Mouse (Mus musculus): ENCODE measurements around the gene Gm28102.
"Not testable (repeated sequence)": the region's sequence is repeated elsewhere in the genome, so short reads cannot be mapped to it uniquely, and the experiment has no call there.

Gm28102 gene

GRCm38 (mm10) chrY:88053015-88053414 is at the start of gene Gm28102:
Gene Gm28102, plus strand, starts transcription at chrY:88053315.
- not testable (repeated sequence) for DNase-seq

Data from lung, postnatal 36 days (tissue).